Mouse (Mus musculus): ENCODE measurements around the gene Atg7. TPM values are rescaled to one million over a fixed set of nuclear protein-coding genes. Genes with fewer than 3 reads are reported as not detected.

Atg7 gene
- total and polyA plus RNA-seq, 2 experiments: 18.8 to 31.7 TPM

DNA sequence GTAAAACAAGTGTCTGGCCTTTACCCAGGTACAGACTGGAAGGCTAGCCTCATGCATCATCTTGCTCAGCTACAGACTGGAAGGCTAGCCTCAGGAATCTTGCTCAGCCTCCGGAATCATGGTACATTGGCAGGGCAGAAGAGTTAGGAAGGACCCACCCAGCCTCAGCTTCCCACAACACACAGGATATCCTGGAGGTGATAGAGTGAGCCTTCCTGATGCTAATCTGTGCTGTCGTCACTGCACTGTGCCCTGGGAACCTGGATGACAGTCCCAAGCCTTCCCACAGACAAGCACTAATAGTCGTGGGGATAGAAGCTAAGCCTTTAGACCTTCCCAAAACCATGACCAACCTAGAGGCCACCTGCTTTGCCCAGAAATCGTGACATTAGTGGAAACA is 223.7 kb downstream of the Atg7 start:
- 79% methylated on average over 4 of the region's 4 CpGs for WGBS
- Histone ChIP-seq H3K27me3 (ENCODE audit: control insufficient read depth, insufficient read depth, low read length) (no peaks in the 10 kb centered on the region), H3K79me2 (ENCODE audit: control insufficient read depth, insufficient read depth, low read length) (peaks cover 44% of the 10 kb centered on the region), H3K4me3 (ENCODE audit: insufficient read depth, low read depth, low read length) (no peak overlapping the region), H3K4me1 (ENCODE audit: control insufficient read depth, insufficient read depth, low read length) (peaks cover 24% of the 10 kb centered on the region), H3K36me3 (ENCODE audit: control insufficient read depth, insufficient read depth, low read length) (peaks cover 3% of the 10 kb centered on the region; the same call in 1 of the 2 replicates), H3K9ac (ENCODE audit: low read depth, low read length) (no peak overlapping the region), H3K27ac (replicated peaks; ENCODE audit: insufficient read depth, low read depth, low read length) (peak overlapping the region; percentile 33)
- TF ChIP-seq CTCF (IDR thresholded peaks at IDR 0.05; ENCODE audit: low read depth, low read length) (no peak), POLR2A (IDR thresholded peaks at IDR 0.05; ENCODE audit: extremely low read depth, insufficient read depth, low read length) (no peak)
- no peak for DNase-seq (ENCODE audit: extremely low read depth, low read depth, low spot score)

DNA sequence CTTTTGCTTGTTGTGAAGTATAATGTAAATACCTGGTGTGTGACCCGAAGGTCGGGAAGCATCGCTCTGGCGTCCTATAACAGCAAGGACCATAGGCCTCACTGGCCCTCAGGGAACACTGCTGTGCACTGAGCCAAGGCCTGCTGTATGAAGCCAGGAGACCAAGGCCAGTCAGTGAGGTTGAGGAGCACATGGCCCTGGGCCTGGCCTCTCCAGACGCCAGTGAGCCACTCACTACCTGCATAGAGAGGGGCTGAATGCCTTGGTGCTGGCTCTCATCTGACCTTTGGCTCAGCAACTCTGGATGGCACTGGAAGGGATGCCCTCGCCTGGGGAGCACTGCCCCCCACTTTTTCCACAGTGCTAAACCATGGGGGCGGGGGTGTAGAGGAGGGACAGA is 225.8 kb downstream of the Atg7 start:
- Histone ChIP-seq H3K79me2 (ENCODE audit: control insufficient read depth, insufficient read depth, low read length) (peaks cover 56% of the 10 kb centered on the region), H3K27me3 (ENCODE audit: control insufficient read depth, insufficient read depth, low read length) (no peaks in the 10 kb centered on the region), H3K36me3 (ENCODE audit: control insufficient read depth, insufficient read depth, low read length) (no peaks in the 10 kb centered on the region), H3K4me3 (ENCODE audit: insufficient read depth, low read depth, low read length) (no peak overlapping the region), H3K9ac (ENCODE audit: low read depth, low read length) (no peak overlapping the region), H3K27ac (replicated peaks; ENCODE audit: insufficient read depth, low read depth, low read length) (no peak overlapping the region), H3K4me1 (ENCODE audit: control insufficient read depth, insufficient read depth, low read length) (peaks cover 26% of the 10 kb centered on the region)
- 66% methylated on average over 7 of the region's 7 CpGs for WGBS
- TF ChIP-seq POLR2A (IDR thresholded peaks at IDR 0.05; ENCODE audit: extremely low read depth, insufficient read depth, low read length): no peak
- no peak for TF ChIP-seq CTCF (IDR thresholded peaks at IDR 0.05; ENCODE audit: low read depth, low read length)
- no peak for DNase-seq (ENCODE audit: extremely low read depth, low read depth, low spot score)

DNA sequence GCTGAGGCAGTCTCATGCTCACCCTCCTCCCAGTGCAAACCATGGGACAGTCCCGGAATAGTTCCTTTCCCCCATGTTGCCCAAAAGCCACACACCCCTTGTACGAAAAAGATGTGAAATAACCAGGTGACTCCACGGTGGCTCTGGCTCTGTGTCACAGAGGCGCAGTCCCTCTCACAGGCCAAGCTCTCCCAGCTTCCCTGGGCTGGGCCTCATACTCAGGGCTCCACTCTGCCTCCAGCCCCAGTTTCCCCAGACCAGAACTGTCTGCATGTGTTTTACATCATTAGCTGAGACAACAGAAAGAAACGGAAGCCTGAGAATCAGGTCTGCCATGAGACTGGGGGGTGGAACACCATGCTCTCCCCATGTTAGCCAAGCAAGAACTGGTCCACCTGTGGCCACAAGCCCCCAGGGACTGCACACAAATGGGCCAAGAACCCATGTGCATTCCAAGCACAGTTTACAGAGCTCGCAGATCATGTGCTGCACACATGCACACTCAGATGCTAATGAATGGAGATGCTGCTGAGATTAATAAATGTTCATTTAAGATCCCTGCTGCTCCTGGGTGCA is 226.7 kb downstream of the Atg7 start:
- Histone ChIP-seq H3K4me3 (ENCODE audit: insufficient read depth, low read depth, low read length) (no peak overlapping the region), H3K9ac (ENCODE audit: low read depth, low read length) (no peak overlapping the region), H3K4me1 (ENCODE audit: control insufficient read depth, insufficient read depth, low read length) (peaks cover 22% of the 10 kb centered on the region), H3K36me3 (ENCODE audit: control insufficient read depth, insufficient read depth, low read length) (no peaks in the 10 kb centered on the region), H3K79me2 (ENCODE audit: control insufficient read depth, insufficient read depth, low read length) (peaks cover 59% of the 10 kb centered on the region), H3K27me3 (ENCODE audit: control insufficient read depth, insufficient read depth, low read length) (no peaks in the 10 kb centered on the region), H3K27ac (replicated peaks; ENCODE audit: insufficient read depth, low read depth, low read length) (no peak overlapping the region)
- 87% methylated on average over 6 of the region's 6 CpGs for WGBS
- DNase-seq (ENCODE audit: extremely low read depth, low read depth, low spot score): no peak
- TF ChIP-seq CTCF (IDR thresholded peaks at IDR 0.05; ENCODE audit: low read depth, low read length) (no peak), POLR2A (IDR thresholded peaks at IDR 0.05; ENCODE audit: extremely low read depth, insufficient read depth, low read length) (no peak)

DNA sequence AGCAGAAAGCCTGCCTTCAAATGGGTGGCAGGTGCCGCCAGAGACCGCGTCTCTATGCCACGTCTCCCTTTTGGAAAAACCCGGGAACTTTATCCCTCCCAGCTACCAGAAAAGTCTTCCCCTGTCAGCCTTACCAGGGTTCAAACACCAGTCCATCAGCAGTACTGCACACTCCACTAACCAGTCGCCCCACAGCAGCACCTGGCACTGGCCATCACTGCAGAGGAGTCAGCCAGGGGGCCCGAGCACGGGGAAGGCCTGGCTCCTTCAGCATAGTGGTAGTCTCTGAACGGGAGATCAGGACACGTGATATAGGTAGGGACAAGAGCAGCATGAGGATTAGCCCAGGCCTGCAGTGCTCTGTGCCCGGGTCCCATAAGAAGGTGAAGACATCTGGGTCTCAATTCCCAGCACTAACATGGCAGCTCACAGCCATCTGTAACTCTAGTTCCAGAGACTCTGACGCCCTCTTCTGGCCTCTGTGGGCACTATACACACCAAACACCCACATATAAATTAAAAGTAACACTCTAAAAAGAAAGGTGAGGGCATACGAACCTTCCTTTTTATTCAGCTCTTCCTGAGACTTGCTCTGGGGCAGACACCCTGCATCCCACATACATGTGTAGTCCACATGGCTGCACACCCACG is 228.2 kb downstream of the Atg7 start:
- DNase-seq (ENCODE audit: extremely low read depth, low read depth, low spot score): no peak
- Histone ChIP-seq H3K4me3 (ENCODE audit: insufficient read depth, low read depth, low read length) (no peak overlapping the region), H3K27me3 (ENCODE audit: control insufficient read depth, insufficient read depth, low read length) (no peaks in the 10 kb centered on the region), H3K36me3 (ENCODE audit: control insufficient read depth, insufficient read depth, low read length) (no peaks in the 10 kb centered on the region), H3K27ac (replicated peaks; ENCODE audit: insufficient read depth, low read depth, low read length) (no peak overlapping the region), H3K79me2 (ENCODE audit: control insufficient read depth, insufficient read depth, low read length) (peaks cover 61% of the 10 kb centered on the region), H3K4me1 (ENCODE audit: control insufficient read depth, insufficient read depth, low read length) (peaks cover 24% of the 10 kb centered on the region), H3K9ac (ENCODE audit: low read depth, low read length) (no peak overlapping the region)
- no peak for TF ChIP-seq CTCF (IDR thresholded peaks at IDR 0.05; ENCODE audit: low read depth, low read length)
- TF ChIP-seq POLR2A (IDR thresholded peaks at IDR 0.05; ENCODE audit: extremely low read depth, insufficient read depth, low read length): no peak
- WGBS: 92% methylated on average over 14 of the region's 14 CpGs

DNA sequence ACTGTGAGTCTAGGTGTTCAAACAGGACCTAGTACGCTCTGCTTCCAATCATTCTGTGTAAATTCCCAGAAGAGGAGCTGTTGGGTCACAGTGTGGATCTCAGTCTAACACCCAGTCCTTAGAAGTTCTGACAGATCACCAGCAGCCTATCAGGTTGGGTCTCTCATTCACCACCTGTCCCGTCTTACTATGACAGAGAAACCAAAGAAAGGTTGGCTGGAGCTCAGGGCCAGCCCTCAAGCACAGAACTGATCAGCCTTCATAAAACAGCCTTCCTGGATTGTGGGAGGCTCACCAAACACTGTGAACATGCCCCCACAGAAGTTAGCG is 230.9 kb downstream of the Atg7 start:
- Histone ChIP-seq H3K36me3 (ENCODE audit: control insufficient read depth, insufficient read depth, low read length) (no peaks in the 10 kb centered on the region), H3K4me3 (ENCODE audit: insufficient read depth, low read depth, low read length) (peak overlapping the region; percentile 54), H3K27ac (replicated peaks; ENCODE audit: insufficient read depth, low read depth, low read length) (peak overlapping the region; percentile 90), H3K9ac (ENCODE audit: low read depth, low read length) (peak overlapping the region; percentile 74), H3K4me1 (ENCODE audit: control insufficient read depth, insufficient read depth, low read length) (peaks cover 42% of the 10 kb centered on the region), H3K27me3 (ENCODE audit: control insufficient read depth, insufficient read depth, low read length) (no peaks in the 10 kb centered on the region), H3K79me2 (ENCODE audit: control insufficient read depth, insufficient read depth, low read length) (peaks cover 61% of the 10 kb centered on the region)
- no peak for TF ChIP-seq CTCF (IDR thresholded peaks at IDR 0.05; ENCODE audit: low read depth, low read length)
- no peak for TF ChIP-seq POLR2A (IDR thresholded peaks at IDR 0.05; ENCODE audit: extremely low read depth, insufficient read depth, low read length)
- DNase-seq (ENCODE audit: extremely low read depth, low read depth, low spot score): no peak
- 43% methylated on average over 3 of the region's 3 CpGs for WGBS
